Mouse (Mus musculus): ENCODE results near the gene Gabpb1. TPM values are rescaled to one million over a fixed set of nuclear protein-coding genes. Genes with fewer than 3 reads are reported as not detected.

The Gabpb1 gene
- polyA plus RNA-seq, 1 experiment from 2014 or later: 58.6 TPM

GRCm38 (mm10) chr2:126682333-126682732, 6.2 kb upstream of the Gabpb1 start:
- no peak overlapping the region for H3K4me2 ChIP-seq (ENCODE audit: low read depth, low read length)

GRCm38 (mm10) chr2:126677366-126677765, 1.2 kb upstream of the Gabpb1 start:
- Histone ChIP-seq H3K4me3 (ENCODE audit: low read length) (no peak overlapping the region), H3K4me1 (replicated peaks; ENCODE audit: control insufficient read depth, insufficient read depth, low read length) (peaks cover 22% of the 10 kb centered on the region), H3K9ac (ENCODE audit: low read length) (no peak overlapping the region), H3K27me3 (ENCODE audit: control insufficient read depth, insufficient read depth, low read depth, low read length) (no peaks in the 10 kb centered on the region), H3K36me3 (ENCODE audit: control insufficient read depth, insufficient read depth, low read length) (0 out of 2 replicates have a peak, but pooled peaks cover 2% of the 10 kb centered on the region), H3K9me3 (ENCODE audit: control insufficient read depth, low read length) (no peaks in the 10 kb centered on the region), H3K27ac (ENCODE audit: low read length) (no peak overlapping the region), H3K4me2 (ENCODE audit: low read depth, low read length) (peak overlapping the region; percentile 63; the same call in 1 of the 2 replicates)
- ATAC-seq (ENCODE audit: low read depth): no peak
- WGBS: 59% methylated on average over 1 of the region's 1 CpGs

More at GRCm38 (mm10) chr2:126682333-126682732, 6.2 kb upstream of the Gabpb1 start:
- 47% methylated on average over 2 of the region's 2 CpGs for WGBS
- ATAC-seq (ENCODE audit: low read depth): no peak
- Histone ChIP-seq H3K4me1 (replicated peaks; ENCODE audit: control insufficient read depth, insufficient read depth, low read length) (peaks cover 3% of the 10 kb centered on the region; the same call in 1 of the 2 replicates), H3K27me3 (ENCODE audit: control insufficient read depth, insufficient read depth, low read depth, low read length) (no peaks in the 10 kb centered on the region), H3K4me3 (ENCODE audit: low read length) (no peak overlapping the region), H3K9ac (ENCODE audit: low read length) (no peak overlapping the region), H3K27ac (ENCODE audit: low read length) (peak overlapping the region; percentile 37; the same call in 1 of the 2 replicates), H3K9me3 (ENCODE audit: control insufficient read depth, low read length) (no peaks in the 10 kb centered on the region), H3K36me3 (ENCODE audit: control insufficient read depth, insufficient read depth, low read length) (peaks cover 9% of the 10 kb centered on the region)

GRCm38 (mm10) chr2:126675169-126676121, 692 bp downstream of the Gabpb1 start:
- ATAC-seq (ENCODE audit: low read depth): peak; percentile 94
- no peaks in the 10 kb centered on the region for H3K9me3 ChIP-seq (ENCODE audit: control insufficient read depth, low read length)

GRCm38 (mm10) chr2:126674441-126675168, 1.5 kb downstream of the Gabpb1 start:
- H3K27ac ChIP-seq (ENCODE audit: low read length): peak overlapping the region; percentile 100
- no peaks in the 10 kb centered on the region for H3K9me3 ChIP-seq (ENCODE audit: control insufficient read depth, low read length)
- peak overlapping the region; percentile 99 for H3K9ac ChIP-seq (ENCODE audit: low read length)
- peak overlapping the region; percentile 77 for H3K4me2 ChIP-seq (ENCODE audit: low read depth, low read length)
- peak; percentile 66 for ATAC-seq (ENCODE audit: low read depth)
- 0 out of 2 replicates have a peak, but pooled peaks cover 2% of the 10 kb centered on the region for H3K36me3 ChIP-seq (ENCODE audit: control insufficient read depth, insufficient read depth, low read length)
- H3K4me3 ChIP-seq (ENCODE audit: low read length): peak overlapping the region; percentile 96
- peaks cover 23% of the 10 kb centered on the region for H3K4me1 ChIP-seq (replicated peaks; ENCODE audit: control insufficient read depth, insufficient read depth, low read length)
- H3K27me3 ChIP-seq (ENCODE audit: control insufficient read depth, insufficient read depth, low read depth, low read length): no peaks in the 10 kb centered on the region
- WGBS: under 1% methylated on average over 44 of the region's 77 CpGs

More at GRCm38 (mm10) chr2:126675169-126676121, 692 bp downstream of the Gabpb1 start:
- H3K4me2 ChIP-seq (ENCODE audit: low read depth, low read length): peak overlapping the region; percentile 77
- H3K36me3 ChIP-seq (ENCODE audit: control insufficient read depth, insufficient read depth, low read length): 0 out of 2 replicates have a peak, but pooled peaks cover 2% of the 10 kb centered on the region
- peak overlapping the region; percentile 100 for H3K27ac ChIP-seq (ENCODE audit: low read length)
- H3K4me1 ChIP-seq (replicated peaks; ENCODE audit: control insufficient read depth, insufficient read depth, low read length): peaks cover 23% of the 10 kb centered on the region
- peak overlapping the region; percentile 99 for H3K9ac ChIP-seq (ENCODE audit: low read length)
- H3K4me3 ChIP-seq (ENCODE audit: low read length): peak overlapping the region; percentile 96
- under 1% methylated on average over 98 of the region's 99 CpGs for WGBS
- H3K27me3 ChIP-seq (ENCODE audit: control insufficient read depth, insufficient read depth, low read depth, low read length): no peaks in the 10 kb centered on the region

- 32% methylated on average over 13 of the region's 13 CpGs for WGBS
- no peak for ATAC-seq (ENCODE audit: low read depth)
- H3K9me3 ChIP-seq (ENCODE audit: control insufficient read depth, low read length): no peaks in the 10 kb centered on the region
- peak overlapping the region; percentile 100 for H3K27ac ChIP-seq (ENCODE audit: low read length)
- H3K27me3 ChIP-seq (ENCODE audit: control insufficient read depth, insufficient read depth, low read depth, low read length): no peaks in the 10 kb centered on the region
- H3K4me3 ChIP-seq (ENCODE audit: low read length): peak overlapping the region; percentile 96
- peak overlapping the region; percentile 77 for H3K4me2 ChIP-seq (ENCODE audit: low read depth, low read length)
- peak overlapping the region; percentile 99 for H3K9ac ChIP-seq (ENCODE audit: low read length)
- H3K4me1 ChIP-seq (replicated peaks; ENCODE audit: control insufficient read depth, insufficient read depth, low read length): peaks cover 23% of the 10 kb centered on the region
- no peaks in the 10 kb centered on the region for H3K36me3 ChIP-seq (ENCODE audit: control insufficient read depth, insufficient read depth, low read length)
Observed at GRCm38 (mm10) chr2:126673317-126674242, 2.6 kb downstream of the Gabpb1 start.

GRCm38 (mm10) chr2:126668621-126669252, 7.4 kb downstream of the Gabpb1 start:
- WGBS: 80% methylated on average over 5 of the region's 5 CpGs
- no peaks in the 10 kb centered on the region for H3K27me3 ChIP-seq (ENCODE audit: control insufficient read depth, insufficient read depth, low read depth, low read length)
- no peak for ATAC-seq (ENCODE audit: low read depth)
- peaks cover 11% of the 10 kb centered on the region for H3K4me1 ChIP-seq (replicated peaks; ENCODE audit: control insufficient read depth, insufficient read depth, low read length)
- H3K4me2 ChIP-seq (ENCODE audit: low read depth, low read length): no peak overlapping the region
- no peaks in the 10 kb centered on the region for H3K36me3 ChIP-seq (ENCODE audit: control insufficient read depth, insufficient read depth, low read length)
- no peaks in the 10 kb centered on the region for H3K9me3 ChIP-seq (ENCODE audit: control insufficient read depth, low read length)
- H3K4me3 ChIP-seq (ENCODE audit: low read length): no peak overlapping the region
- H3K27ac ChIP-seq (ENCODE audit: low read length): no peak overlapping the region
- H3K9ac ChIP-seq (ENCODE audit: low read length): no peak overlapping the region

GRCm38 (mm10) chr2:126665984-126666383, 10.2 kb downstream of the Gabpb1 start:
- Histone ChIP-seq H3K4me1 (replicated peaks; ENCODE audit: control insufficient read depth, insufficient read depth, low read length) (no peaks in the 10 kb centered on the region), H3K4me2 (ENCODE audit: low read depth, low read length) (no peak overlapping the region), H3K36me3 (ENCODE audit: control insufficient read depth, insufficient read depth, low read length) (no peaks in the 10 kb centered on the region), H3K27me3 (ENCODE audit: control insufficient read depth, insufficient read depth, low read depth, low read length) (no peaks in the 10 kb centered on the region), H3K27ac (ENCODE audit: low read length) (no peak overlapping the region), H3K4me3 (ENCODE audit: low read length) (no peak overlapping the region), H3K9me3 (ENCODE audit: control insufficient read depth, low read length) (no peaks in the 10 kb centered on the region), H3K9ac (ENCODE audit: low read length) (no peak overlapping the region)
- no peak for ATAC-seq (ENCODE audit: low read depth)
- 75% methylated on average over 3 of the region's 3 CpGs for WGBS

GRCm38 (mm10) chr2:126663481-126663880, 12.7 kb downstream of the Gabpb1 start:
- Histone ChIP-seq H3K4me1 (replicated peaks; ENCODE audit: control insufficient read depth, insufficient read depth, low read length) (no peaks in the 10 kb centered on the region), H3K9me3 (ENCODE audit: control insufficient read depth, low read length) (no peaks in the 10 kb centered on the region), H3K4me3 (ENCODE audit: low read length) (no peak overlapping the region), H3K27ac (ENCODE audit: low read length) (no peak overlapping the region), H3K9ac (ENCODE audit: low read length) (no peak overlapping the region), H3K27me3 (ENCODE audit: control insufficient read depth, insufficient read depth, low read depth, low read length) (no peaks in the 10 kb centered on the region), H3K36me3 (ENCODE audit: control insufficient read depth, insufficient read depth, low read length) (no peaks in the 10 kb centered on the region), H3K4me2 (ENCODE audit: low read depth, low read length) (no peak overlapping the region)
- ATAC-seq (ENCODE audit: low read depth): no peak
- WGBS: 40% methylated on average over 4 of the region's 4 CpGs
